Comparison of ENCODE assay signal across 8 mouse cellular contexts in genomic region chr9:56417415-56417947, GRCm38 (mm10). TPM values are rescaled to one million over a fixed set of nuclear protein-coding genes. Genes with fewer than 3 reads are reported as not detected.
A peak's percentile ranks its signal among the peaks of the same experiment; 100 is the strongest.
DNase-seq lines count a peak whose midpoint lies in the region; ATAC-seq lines count a peak whose summit lies in the region.

No protein-coding gene starts in this region.

- ATAC-seq in inflammation-experienced regulatory T-cells, adult 6 months: peak; percentile 18

- H3K9me3 ChIP-seq in megakaryocyte, embryonic 14.5 days: no peaks in the 10 kb centered on the region

- intact Hi-C loops in gastrocnemius, postnatal 14 days (cut with DNase I; ENCODE audit: low total_unique reads): loop anchor here (5.0 to 10.0 kb wide), 2 partner anchors 90 to 153 kb away; no protein-coding TSS in a partner anchor
- intact Hi-C loops in left cerebral cortex, postnatal 10 days (cut with DNase I): loop anchor here (2.0 to 10.0 kb wide), 2 partner anchors 89 to 203 kb away; no protein-coding TSS in a partner anchor

- H3K4me1 ChIP-seq in megakaryocyte, embryonic 14.5 days: peaks cover 59% of the 10 kb centered on the region

- peaks cover 10% of the 10 kb centered on the region for H3K36me3 ChIP-seq in megakaryocyte, embryonic 14.5 days (replicated peaks; ENCODE audit: low read length)

- DNase-seq in adrenal gland, adult (ENCODE audit: inconsistent age in 2 of 2, low spot score in 1 of 2): peak; percentile 89 to 96
- DNase-seq in embryo, embryonic 10 days (ENCODE audit: low spot score): peak; percentile 80
- peak; percentile 87 for DNase-seq in gastrocnemius, postnatal 14 days
- peak; percentile 41 to 91 for DNase-seq in left cerebral cortex, postnatal 10 days (ENCODE audit: extremely low spot score in 1 of 2, low spot score in 2 of 2)
- DNase-seq in right cerebral cortex, adult 2 months (ENCODE audit: low spot score in 2 of 2): peak; percentile 79 to 83
- peak; percentile 47 for DNase-seq in urinary bladder, postnatal 10 days (ENCODE audit: low spot score)

- no peaks in the 10 kb centered on the region for H3K27me3 ChIP-seq in megakaryocyte, embryonic 14.5 days (replicated peaks)

- peak overlapping the region; percentile 99 for H3K4me3 ChIP-seq in megakaryocyte, embryonic 14.5 days (replicated peaks)

RNA-seq across cellular contexts. Expression of gene Peak1, which starts 0.4 kb away (rescaled TPM):
- total RNA-seq in gastrocnemius, postnatal 14 days (2021): 10 to 100 TPM; 17.1 to 18.3 TPM
- 10 to 100 TPM; 18.5 to 26.2 (median 19.4) TPM for polyA plus RNA-seq in inflammation-experienced regulatory T-cells, adult 6 months (2017; shearing (Covaris generic))
- total RNA-seq in left cerebral cortex, postnatal 10 days (2021): 10 to 100 TPM; 20.4 to 21.7 TPM
- 0.36 and 1.2 TPM in 2 replicates for polyA plus RNA-seq in megakaryocyte, embryonic 14.5 days (2012; ENCODE audit: insufficient read depth, low replicate concordance)

RNA-seq across cellular contexts. Expression of gene Hmg20a, which starts 0.9 kb away (rescaled TPM):
- 10 to 100 TPM; 16.6 to 18.2 TPM for total RNA-seq in gastrocnemius, postnatal 14 days (2021)
- 10 to 100 TPM; 30.0 to 66.3 (median 62.4) TPM for polyA plus RNA-seq in inflammation-experienced regulatory T-cells, adult 6 months (2017; shearing (Covaris generic))
- 10 to 100 TPM; 61.6 to 62.2 TPM for total RNA-seq in left cerebral cortex, postnatal 10 days (2021)
- 3.2 and 4.8 TPM in 2 replicates for polyA plus RNA-seq in megakaryocyte, embryonic 14.5 days (2012; ENCODE audit: insufficient read depth, low replicate concordance)

Comparison
In these comparisons a context has a peak if more than half of its experiments do, and no peak if none do; other contexts are left out.
1. Peak in every context shown above with its lines: DNase-seq, ATAC-seq and H3K4me3 ChIP-seq.